Mouse (Mus musculus): ENCODE data around the gene Ap1ar.
A peak's percentile ranks its signal among the peaks of the same experiment; 100 is the strongest.

Gene Ap1ar

GRCm38 (mm10) chr3:127837154-127837865, at the start of gene Ap1ar:
Gene Ap1ar, minus strand, starts transcription at chr3:127837523.
- DNase-seq (ENCODE audit: low read depth, low spot score) = peak; percentile 94

DNA sequence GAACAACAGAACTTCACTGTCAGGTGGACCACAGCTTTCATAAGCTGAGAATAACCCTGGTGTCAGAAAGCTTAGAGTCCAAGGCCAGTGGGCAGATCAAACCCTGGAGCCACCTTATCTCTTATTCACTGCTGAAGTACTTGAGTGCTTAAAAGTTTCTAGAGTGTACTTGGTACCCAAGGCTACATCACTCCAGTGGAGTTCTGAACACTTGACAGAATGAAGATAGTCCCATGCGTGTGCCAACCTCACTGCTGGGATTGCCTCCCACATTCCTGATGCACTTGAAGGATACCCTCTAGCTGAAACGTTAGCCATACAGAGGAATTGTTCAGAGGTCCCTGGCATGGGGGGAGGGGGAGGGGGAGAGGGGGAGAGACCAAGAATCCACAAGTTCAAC, 44.4 kb upstream of the Ap1ar start:
- DNase-seq (ENCODE audit: low read depth, low spot score) = no peak

DNA sequence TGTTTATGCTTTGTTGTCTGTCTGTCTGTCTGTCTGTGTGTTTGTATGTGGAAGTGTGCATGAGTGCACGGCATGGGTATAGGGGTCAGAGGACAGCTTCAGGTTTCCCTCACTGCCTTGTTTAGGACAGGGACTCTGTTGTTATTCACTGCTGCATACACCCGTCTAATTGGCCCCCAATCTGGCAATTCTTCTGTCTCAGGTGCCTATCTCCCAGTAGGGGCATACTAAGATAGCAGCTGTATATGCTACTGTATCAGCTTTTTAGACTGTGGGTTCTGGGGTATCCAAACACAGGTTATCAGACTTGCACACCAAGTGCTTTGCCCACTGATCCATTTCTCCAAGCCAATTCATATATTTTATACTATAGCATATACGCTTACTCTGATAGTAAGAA, 42.6 kb upstream of the Ap1ar start:
- no peak for DNase-seq (ENCODE audit: low read depth, low spot score)

- no peak for DNase-seq (ENCODE audit: low read depth, low spot score)
Observed at GRCm38 (mm10) chr3:127875509-127875908, 38.2 kb upstream of the Ap1ar start.

DNA sequence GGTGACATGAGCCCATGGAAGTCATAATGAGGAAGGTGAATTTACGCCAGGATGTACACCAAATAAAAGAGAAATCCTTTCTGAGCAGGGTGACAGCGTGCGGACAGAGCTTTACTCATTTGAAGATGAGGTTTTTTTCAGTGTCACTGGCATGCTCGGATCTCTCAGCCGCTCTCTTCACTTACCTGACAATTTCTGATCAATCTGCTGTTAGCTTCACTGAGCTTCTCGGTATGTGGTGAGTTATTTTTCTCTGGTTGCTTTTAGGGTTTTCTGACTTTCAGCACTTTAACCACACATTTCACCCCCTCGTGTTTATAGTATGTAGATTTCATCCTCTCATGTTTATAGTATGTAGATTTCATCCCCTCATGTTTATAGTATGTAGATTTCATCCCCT, 37.7 kb upstream of the Ap1ar start:
- DNase-seq (ENCODE audit: low read depth, low spot score) = no peak

GRCm38 (mm10) chr3:127874254-127874883, 37.0 kb upstream of the Ap1ar start:
- peak; percentile 23 for DNase-seq (ENCODE audit: low read depth, low spot score)

DNA sequence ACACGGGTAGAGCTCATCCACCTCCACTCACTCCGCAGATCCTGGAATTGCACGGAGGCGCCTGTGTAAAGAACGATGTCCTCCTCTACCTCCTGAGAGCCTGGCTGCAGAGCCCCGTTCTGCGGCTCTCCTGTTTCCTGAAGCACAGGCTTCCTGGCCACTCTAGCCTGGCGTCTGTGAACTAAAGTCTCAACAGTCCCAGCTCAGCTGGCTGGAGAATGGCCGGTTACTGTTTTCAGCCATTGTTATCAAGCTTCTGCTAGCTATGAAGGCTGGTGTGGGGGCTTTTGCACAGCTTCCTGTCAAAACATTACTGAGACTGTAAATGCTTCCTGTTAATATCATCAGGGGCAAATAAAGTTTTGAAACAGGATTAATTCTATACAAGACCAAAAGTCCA, 34.3 kb upstream of the Ap1ar start:
- no peak for DNase-seq (ENCODE audit: low read depth, low spot score)

DNA sequence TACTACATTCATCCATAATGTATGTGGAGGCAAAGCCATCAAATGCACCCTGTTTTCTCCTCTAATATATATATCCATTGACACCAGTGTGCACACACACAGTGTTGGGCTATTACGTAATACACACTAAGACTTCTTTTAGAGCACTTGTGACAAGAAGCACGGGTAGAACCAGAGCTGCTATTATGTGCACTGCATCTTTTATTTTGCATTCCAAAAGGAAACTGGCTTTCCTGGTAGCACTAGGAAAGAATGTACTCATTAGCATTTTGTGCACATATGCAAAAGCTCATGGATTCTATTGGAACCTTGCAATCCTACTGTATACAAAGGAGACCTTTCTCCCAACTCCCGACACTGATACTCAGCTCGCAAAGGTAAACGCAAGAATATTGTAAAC, 31.6 kb upstream of the Ap1ar start:
- no peak for DNase-seq (ENCODE audit: low read depth, low spot score)

- no peak for DNase-seq (ENCODE audit: low read depth, low spot score)
Observed at GRCm38 (mm10) chr3:127868046-127868758, 30.9 kb upstream of the Ap1ar start.

DNA sequence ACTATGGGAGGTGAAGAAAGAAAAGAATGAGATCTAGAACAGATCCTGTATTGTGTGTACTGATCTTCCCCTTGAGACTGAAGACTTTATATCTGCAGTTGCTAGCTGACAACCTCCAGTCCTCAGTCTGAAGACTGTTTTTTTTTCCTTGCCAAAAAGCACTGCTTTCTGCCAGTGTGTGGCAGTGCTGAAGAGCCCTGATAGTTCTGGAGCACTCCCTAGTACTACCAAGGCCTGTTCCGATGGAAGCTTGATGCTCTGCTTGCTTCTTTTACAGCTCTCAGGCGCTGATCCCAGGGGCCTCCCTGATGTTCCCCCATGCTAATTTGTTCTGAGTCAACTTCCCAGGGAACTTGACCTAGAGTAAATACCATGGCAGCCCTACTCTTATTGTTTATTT, 26.9 kb upstream of the Ap1ar start:
- no peak for DNase-seq (ENCODE audit: low read depth, low spot score)

- no peak for DNase-seq (ENCODE audit: low read depth, low spot score)
Observed at GRCm38 (mm10) chr3:127863571-127863970, 26.2 kb upstream of the Ap1ar start.

DNA sequence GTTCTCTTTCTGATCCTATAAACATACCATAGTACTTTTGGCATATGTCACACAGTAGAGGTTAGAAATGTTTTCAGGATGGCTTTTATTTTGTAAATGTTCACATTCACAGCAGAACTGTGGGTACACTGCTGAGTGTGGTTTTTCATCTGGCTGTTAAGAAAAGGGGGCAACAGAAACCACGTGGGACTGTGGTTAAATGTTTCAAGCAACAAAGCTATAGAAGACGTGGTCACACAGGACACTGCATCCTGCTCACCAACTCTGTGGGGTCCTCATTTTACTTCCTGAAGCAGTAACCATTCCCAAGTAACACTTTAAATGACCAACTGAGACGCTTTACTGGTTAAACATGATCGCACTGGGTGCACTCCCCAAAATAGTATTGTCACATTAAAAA, 25.2 kb upstream of the Ap1ar start:
- no peak for DNase-seq (ENCODE audit: low read depth, low spot score)

GRCm38 (mm10) chr3:127861340-127861739, 24.0 kb upstream of the Ap1ar start:
- DNase-seq (ENCODE audit: low read depth, low spot score) = no peak

DNA sequence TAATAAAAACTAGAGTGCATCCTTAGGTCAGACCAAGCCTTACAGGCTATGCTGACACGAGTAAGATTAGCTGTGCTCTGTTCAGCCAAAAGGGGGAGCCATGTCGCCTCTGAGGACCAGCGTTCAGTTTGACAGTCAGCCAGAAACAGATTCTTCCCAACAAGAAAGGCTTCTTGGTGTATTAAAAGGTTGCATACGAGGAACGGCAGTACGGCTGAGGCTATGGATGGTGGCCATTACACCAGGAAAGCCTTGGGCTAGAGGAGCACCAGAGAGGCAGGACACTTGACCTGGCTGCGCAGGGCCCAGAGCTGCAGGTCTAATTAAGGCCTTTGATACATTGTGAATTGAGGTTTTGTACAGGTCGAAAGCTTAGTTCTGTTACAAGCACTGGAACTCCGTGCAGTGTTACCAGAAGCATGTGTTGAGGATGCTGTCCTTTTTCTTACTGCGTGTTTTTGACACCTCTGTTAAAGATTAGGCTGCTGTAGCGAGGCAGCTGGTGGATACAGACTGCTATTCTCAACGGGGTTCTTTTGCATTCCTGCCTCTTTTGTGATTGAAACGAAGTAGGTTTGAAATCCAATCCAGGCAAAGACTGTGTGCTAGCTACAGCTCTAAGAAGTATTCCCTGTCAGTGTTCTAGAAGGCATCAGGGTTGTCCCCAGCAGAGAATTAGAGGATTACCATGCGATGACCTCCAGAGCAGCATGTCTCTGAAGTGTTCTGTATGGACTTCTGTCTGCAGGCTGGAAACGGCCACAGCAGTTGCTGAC, 16.3 kb upstream of the Ap1ar start:
- DNase-seq (ENCODE audit: low read depth, low spot score) = peak; percentile 60

GRCm38 (mm10) chr3:127852722-127853121, 15.4 kb upstream of the Ap1ar start:
- no peak for DNase-seq (ENCODE audit: low read depth, low spot score)

GRCm38 (mm10) chr3:127850776-127851646, 13.7 kb upstream of the Ap1ar start:
- DNase-seq (ENCODE audit: low read depth, low spot score) = no peak

GRCm38 (mm10) chr3:127849922-127850321, 12.6 kb upstream of the Ap1ar start:
- no peak for DNase-seq (ENCODE audit: low read depth, low spot score)

DNA sequence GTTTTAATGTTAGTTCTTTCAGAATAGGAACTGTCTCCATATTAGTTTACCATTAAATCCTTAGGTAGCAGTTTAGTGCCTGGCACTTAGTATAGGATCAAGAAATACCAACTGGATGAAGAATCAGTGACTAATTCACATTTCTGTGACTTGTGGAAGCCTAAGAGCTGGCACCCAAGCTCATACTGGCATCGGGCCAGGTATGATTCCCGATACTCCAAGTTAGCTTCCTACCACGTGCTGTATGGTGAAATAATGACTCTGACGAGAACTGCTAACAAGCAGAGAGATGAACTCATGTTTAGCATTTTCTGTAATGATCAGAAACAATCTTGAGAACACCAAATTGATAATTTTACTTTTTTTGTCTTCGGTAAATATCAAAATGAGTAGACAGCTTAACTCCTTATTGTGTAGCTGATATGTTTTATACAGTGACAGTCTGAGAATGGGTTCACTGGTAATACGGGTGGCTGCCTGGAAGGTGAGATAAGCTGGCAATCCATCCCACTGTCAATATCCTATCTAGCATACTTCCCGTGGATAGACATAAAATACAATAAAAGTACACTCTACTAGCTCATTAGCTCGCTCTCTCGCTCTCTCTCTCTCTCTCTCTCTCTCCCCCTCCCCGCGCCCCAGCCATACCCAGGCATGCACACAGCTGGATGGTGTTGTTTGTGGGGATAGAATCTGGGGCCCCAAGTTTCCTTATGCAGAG, 10.9 kb upstream of the Ap1ar start:
- no peak for DNase-seq (ENCODE audit: low read depth, low spot score)

- no peak for DNase-seq (ENCODE audit: low read depth, low spot score)
Observed at GRCm38 (mm10) chr3:127843941-127844327, 6.6 kb upstream of the Ap1ar start.

DNA sequence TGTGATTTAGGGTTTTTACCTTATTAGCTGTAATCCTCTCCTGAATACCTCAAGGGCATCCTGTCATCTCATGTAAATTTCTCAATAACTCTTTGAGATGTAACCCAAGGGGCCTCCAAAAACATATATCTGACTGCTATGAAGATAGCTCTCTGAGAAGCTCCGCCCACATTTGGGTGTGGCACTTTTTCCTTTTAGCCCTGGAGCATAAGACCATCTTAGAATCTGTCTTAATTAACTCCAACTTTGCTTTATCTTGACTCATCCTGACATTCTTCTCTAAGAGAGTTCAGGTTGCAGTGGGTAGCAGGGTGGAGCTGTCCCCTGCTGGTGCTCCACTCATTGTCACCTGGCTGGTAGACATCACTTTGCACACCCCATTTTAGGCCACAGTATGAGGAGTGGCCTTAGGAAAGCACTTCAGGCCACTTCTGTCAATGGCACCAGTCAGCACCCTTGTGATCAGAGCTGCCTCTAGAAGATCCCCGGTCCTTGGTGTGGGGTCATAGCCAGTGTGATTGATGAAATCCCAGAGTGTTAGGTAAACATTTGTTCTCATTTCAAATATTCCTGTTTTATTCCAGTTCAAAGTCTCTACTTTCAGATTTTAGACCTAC, 6.1 kb upstream of the Ap1ar start:
- DNase-seq (ENCODE audit: low read depth, low spot score) = no peak

All from forelimb bud, embryonic 11.5 days (tissue).